Mouse (Mus musculus) intestine, embryonic 16.5 days (tissue): ENCODE measurements at regions not wholly inside any gene's neighbourhood (a gene's known extent, or its start where the extent isn't known, plus 50 kb on each side); places are given as distances from the start of the nearest gene placed in this dataset.

ENCODE experiments used
- ATAC-seq: fragments of 200-750 bp; cut with Nextera tagmentation; 2 replicates; pipeline ENCODE4 v1.8.0; 2017; ENCODE audit warnings: moderate TSS enrichment, moderate library complexity
- H3K27ac ChIP-seq: fragments of 300-500 bp; sonication (generic); 2 replicates; pipeline ENCODE4 v1.5.1; 2014; ENCODE audit warnings: mild to moderate bottlenecking, low read length
- H3K27me3 ChIP-seq: fragments of 300-500 bp; sonication (generic); replicated peaks from 2 replicates; pipeline ENCODE4 v1.6.1; 2014; ENCODE audit warnings: low read length, control low read depth, mixed read lengths; ENCODE audit not compliant: control insufficient read depth, insufficient read depth
- H3K36me3 ChIP-seq: fragments of 300-500 bp; sonication (generic); 2 replicates; pipeline ENCODE4 v1.6.1; 2014; ENCODE audit warnings: low read length, control low read depth; ENCODE audit not compliant: control insufficient read depth, insufficient read depth
- H3K4me1 ChIP-seq: fragments of 300-500 bp; sonication (generic); 2 replicates; pipeline ENCODE4 v1.6.1; 2014; ENCODE audit warnings: low read length, control low read depth, mixed read lengths; ENCODE audit not compliant: control insufficient read depth, insufficient read depth
- H3K4me2 ChIP-seq: fragments of 300-500 bp; sonication (generic); 2 replicates; pipeline ENCODE4 v1.6.1; 2014; ENCODE audit warnings: low read depth, low read length, control low read depth
- H3K4me3 ChIP-seq: fragments of 300-500 bp; sonication (generic); 2 replicates; pipeline ENCODE4 v1.5.1; 2014; ENCODE audit warnings: mild to moderate bottlenecking, low read length
- H3K9ac ChIP-seq: fragments of 300-500 bp; sonication (generic); 2 replicates; pipeline ENCODE4 v1.6.1; 2014; ENCODE audit warnings: low read depth, low read length
- H3K9me3 ChIP-seq: fragments of 300-500 bp; sonication (generic); 2 replicates; pipeline ENCODE4 v1.6.1; 2016; ENCODE audit warnings: low read length, control low read depth; ENCODE audit not compliant: control insufficient read depth
- WGBS: fragments of 180-500 bp; shearing (Covaris S2); extraction: QIAGEN DNeasy Blood & Tissue Kit; methylation state at CpG from one replicate; pipeline ENCODE4 v1.1.7; 2014; 5-methylcytosine and 5-hydroxymethylcytosine counted together

GRCm38 (mm10) chr10:21744341-21744955 is 137.5 kb upstream of the Sgk1 start:
- H3K9me3 ChIP-seq = no peaks in the 10 kb centered on the region
- no peaks in the 10 kb centered on the region for H3K36me3 ChIP-seq
- 71% methylated on average over 6 of the region's 6 CpGs for WGBS
- H3K4me3 ChIP-seq = no peak overlapping the region
- H3K4me2 ChIP-seq = no peak overlapping the region
- H3K27me3 ChIP-seq = no peaks in the 10 kb centered on the region
- ATAC-seq = peak; percentile 48
- no peak overlapping the region for H3K27ac ChIP-seq
- H3K9ac ChIP-seq = no peak overlapping the region
- no peaks in the 10 kb centered on the region for H3K4me1 ChIP-seq

DNA sequence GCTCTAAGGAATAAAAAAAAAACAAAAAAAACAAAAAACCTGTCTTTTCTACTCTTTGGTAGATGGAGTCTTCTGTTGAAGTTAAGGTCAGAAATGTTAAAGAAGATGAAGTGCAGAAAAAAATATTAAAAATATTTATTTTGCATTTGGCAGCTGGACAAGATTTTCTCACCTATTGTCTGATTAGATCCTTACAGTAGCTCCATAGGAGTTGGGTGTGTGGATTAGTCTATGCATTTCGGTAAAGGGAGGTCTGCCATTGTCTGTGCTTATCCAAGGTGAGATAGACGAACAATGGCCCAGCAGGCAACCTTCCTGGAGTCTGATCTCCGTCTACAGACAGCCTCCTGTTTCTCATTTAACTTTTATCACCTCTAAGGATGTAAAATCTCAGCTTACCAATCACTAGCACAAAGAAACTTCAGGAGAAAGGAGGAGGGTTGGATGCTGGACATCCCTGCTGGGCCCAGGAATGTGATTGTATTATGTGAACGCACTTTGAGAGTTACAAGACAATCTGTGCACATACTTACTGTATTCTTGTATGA is 136.0 kb upstream of the Sgk1 start:
- 46% methylated on average over 4 of the region's 4 CpGs for WGBS
- Histone ChIP-seq H3K4me3 (no peak overlapping the region), H3K36me3 (no peaks in the 10 kb centered on the region), H3K9me3 (no peaks in the 10 kb centered on the region), H3K27me3 (no peaks in the 10 kb centered on the region), H3K4me1 (no peaks in the 10 kb centered on the region), H3K9ac (no peak overlapping the region), H3K27ac (no peak overlapping the region), H3K4me2 (no peak overlapping the region)
- ATAC-seq = no peak

GRCm38 (mm10) chr10:21746713-21747112 is 135.3 kb upstream of the Sgk1 start:
- H3K27me3 ChIP-seq = no peaks in the 10 kb centered on the region
- no peak overlapping the region for H3K4me2 ChIP-seq
- 22% methylated on average over 9 of the region's 9 CpGs for WGBS
- no peaks in the 10 kb centered on the region for H3K9me3 ChIP-seq
- H3K4me3 ChIP-seq = no peak overlapping the region
- H3K36me3 ChIP-seq = no peaks in the 10 kb centered on the region
- no peak overlapping the region for H3K27ac ChIP-seq
- H3K9ac ChIP-seq = no peak overlapping the region
- no peaks in the 10 kb centered on the region for H3K4me1 ChIP-seq
- no peak for ATAC-seq

DNA sequence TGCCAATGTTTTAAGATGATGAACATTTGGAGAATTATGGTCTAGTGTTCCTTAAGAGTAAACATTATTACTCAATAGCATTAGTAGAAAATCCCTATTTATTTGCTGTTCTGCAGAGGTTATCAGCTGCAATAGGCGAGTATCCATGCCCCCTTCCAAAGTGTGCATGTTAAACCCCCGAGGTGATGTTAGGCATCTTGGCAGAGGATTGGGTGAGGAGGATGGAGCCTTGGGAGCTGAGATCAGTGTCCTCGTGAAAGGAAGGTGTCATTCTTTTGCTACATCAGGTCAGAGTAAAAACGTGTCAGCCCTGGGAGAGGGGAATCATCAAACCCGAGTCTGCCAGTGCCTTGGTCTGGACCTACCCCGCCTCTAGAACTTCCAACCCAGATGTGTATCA is 130.7 kb upstream of the Sgk1 start:
- no peaks in the 10 kb centered on the region for H3K9me3 ChIP-seq
- H3K4me3 ChIP-seq = no peak overlapping the region
- no peak for ATAC-seq
- no peak overlapping the region for H3K4me2 ChIP-seq
- no peak overlapping the region for H3K9ac ChIP-seq
- no peaks in the 10 kb centered on the region for H3K27me3 ChIP-seq
- H3K27ac ChIP-seq = no peak overlapping the region
- H3K36me3 ChIP-seq = no peaks in the 10 kb centered on the region
- H3K4me1 ChIP-seq = no peaks in the 10 kb centered on the region
- 70% methylated on average over 6 of the region's 6 CpGs for WGBS

- no peak overlapping the region for H3K9ac ChIP-seq
- H3K27me3 ChIP-seq = no peaks in the 10 kb centered on the region
- 57% methylated on average over 3 of the region's 3 CpGs for WGBS
- no peak overlapping the region for H3K4me2 ChIP-seq
- no peak overlapping the region for H3K27ac ChIP-seq
- H3K36me3 ChIP-seq = no peaks in the 10 kb centered on the region
- no peak overlapping the region for H3K4me3 ChIP-seq
- no peak for ATAC-seq
- H3K4me1 ChIP-seq = no peaks in the 10 kb centered on the region
- no peaks in the 10 kb centered on the region for H3K9me3 ChIP-seq
Observed at GRCm38 (mm10) chr10:21752392-21752791, 129.6 kb upstream of the Sgk1 start.

GRCm38 (mm10) chr10:21754763-21755548 is 127.0 kb upstream of the Sgk1 start:
- Histone ChIP-seq H3K27me3 (no peaks in the 10 kb centered on the region), H3K36me3 (no peaks in the 10 kb centered on the region), H3K4me2 (no peak overlapping the region), H3K4me3 (no peak overlapping the region), H3K9me3 (no peaks in the 10 kb centered on the region), H3K27ac (no peak overlapping the region), H3K9ac (no peak overlapping the region), H3K4me1 (no peaks in the 10 kb centered on the region)
- 75% methylated on average over 12 of the region's 12 CpGs for WGBS
- no peak for ATAC-seq

DNA sequence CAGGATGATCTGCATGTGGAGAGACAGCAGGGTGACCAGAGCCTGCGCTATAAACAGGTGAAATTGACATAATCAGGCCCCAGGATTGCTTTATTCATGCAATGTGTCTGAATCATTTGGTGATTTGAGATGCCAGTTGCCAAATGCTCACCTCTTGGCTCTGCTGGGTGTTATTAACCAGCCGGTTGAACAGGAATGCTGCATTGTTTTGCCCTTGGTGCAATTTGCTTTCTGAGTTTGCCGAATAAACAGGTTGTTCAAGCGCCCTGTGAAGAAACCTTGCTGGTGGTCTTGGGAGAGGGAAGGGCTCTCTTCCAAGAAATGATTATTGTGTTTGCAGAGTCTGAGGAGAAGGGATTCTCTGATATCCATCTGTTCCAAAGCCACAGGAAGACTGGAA is 126.3 kb upstream of the Sgk1 start:
- no peak overlapping the region for H3K9ac ChIP-seq
- H3K4me1 ChIP-seq = no peaks in the 10 kb centered on the region
- no peaks in the 10 kb centered on the region for H3K36me3 ChIP-seq
- H3K9me3 ChIP-seq = no peaks in the 10 kb centered on the region
- no peak overlapping the region for H3K4me3 ChIP-seq
- 80% methylated on average over 4 of the region's 4 CpGs for WGBS
- no peak overlapping the region for H3K27ac ChIP-seq
- no peaks in the 10 kb centered on the region for H3K27me3 ChIP-seq
- no peak overlapping the region for H3K4me2 ChIP-seq
- ATAC-seq = no peak

DNA sequence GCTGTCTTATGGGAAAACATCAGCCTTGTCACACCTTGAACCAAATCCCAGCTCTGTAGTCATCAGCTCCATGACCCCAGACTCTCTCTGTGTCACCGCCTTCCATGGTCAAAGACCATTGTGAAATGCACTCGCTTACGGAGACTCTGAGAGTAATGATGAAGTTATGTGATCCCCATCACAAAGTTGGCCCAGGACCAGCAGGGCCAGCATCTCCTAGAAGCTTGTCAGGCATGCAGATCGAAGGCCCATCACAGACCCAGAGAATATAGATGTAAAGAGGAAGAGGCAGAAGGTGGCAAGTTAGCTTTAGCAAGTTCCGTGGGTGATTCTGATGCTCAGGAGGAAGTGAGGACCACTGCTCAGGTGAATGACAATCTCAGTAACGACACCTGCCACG is 125.2 kb upstream of the Sgk1 start:
- Histone ChIP-seq H3K4me1 (no peaks in the 10 kb centered on the region), H3K27ac (no peak overlapping the region), H3K36me3 (no peaks in the 10 kb centered on the region), H3K9me3 (no peaks in the 10 kb centered on the region), H3K27me3 (no peaks in the 10 kb centered on the region), H3K4me3 (no peak overlapping the region), H3K9ac (no peak overlapping the region), H3K4me2 (no peak overlapping the region)
- 94% methylated on average over 7 of the region's 7 CpGs for WGBS
- no peak for ATAC-seq

DNA sequence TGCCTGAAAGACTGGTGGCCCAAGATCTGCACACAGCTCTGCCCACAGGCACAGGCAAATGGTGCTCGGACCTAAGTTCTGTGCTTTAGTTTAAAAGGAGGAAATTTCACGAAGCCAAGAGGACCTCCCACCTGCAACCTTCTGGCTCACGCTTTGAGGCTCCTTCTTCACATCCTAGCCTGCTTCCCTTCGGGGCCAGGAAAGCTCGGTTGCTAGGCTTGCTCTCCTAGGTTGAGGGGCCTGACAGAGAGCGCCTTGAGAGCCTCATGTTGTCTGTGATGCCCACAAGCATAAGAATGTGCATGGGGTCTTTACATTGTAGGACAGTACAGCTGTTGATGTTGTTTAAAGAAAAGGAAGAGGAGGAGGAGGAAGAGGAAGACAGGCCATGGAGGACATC is 123.9 kb upstream of the Sgk1 start:
- Histone ChIP-seq H3K9me3 (no peaks in the 10 kb centered on the region), H3K9ac (no peak overlapping the region), H3K4me3 (no peak overlapping the region), H3K36me3 (no peaks in the 10 kb centered on the region), H3K27ac (no peak overlapping the region), H3K4me2 (no peak overlapping the region), H3K27me3 (no peaks in the 10 kb centered on the region), H3K4me1 (no peaks in the 10 kb centered on the region)
- 80% methylated on average over 6 of the region's 6 CpGs for WGBS
- ATAC-seq = no peak
